ENCODE assay signal across 17 mouse cellular contexts in the genomic region with DNA sequence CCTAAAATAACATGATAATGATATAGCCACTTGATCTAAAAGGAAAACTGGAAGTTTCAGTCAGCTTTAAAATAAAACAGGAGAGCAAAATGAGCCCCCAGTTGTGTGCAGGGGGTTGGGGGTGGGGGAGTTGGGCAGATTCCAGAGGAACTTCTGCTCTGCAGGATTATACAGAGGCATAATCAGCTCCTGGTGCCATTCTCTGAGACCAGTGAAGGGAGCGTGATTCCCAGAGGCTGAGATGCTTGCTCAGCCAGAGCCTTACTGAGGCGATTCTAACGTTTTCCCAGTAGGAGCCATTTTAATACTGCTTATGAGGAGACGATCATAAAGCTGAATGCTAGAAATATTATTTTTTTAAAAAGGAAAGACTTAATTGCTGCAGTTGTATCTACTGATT.
DNase-seq lines count a peak whose midpoint lies in the region; ATAC-seq lines count a peak whose summit lies in the region.
"Had no signal": no experiment of that assay in that cellular context is flagged by ENCODE, and none has a peak within 500 bp of the region (broad histone marks: within the 10 kb centered on the region; RNA-seq: fewer than 3 reads in every experiment).

No protein-coding gene starts in this region.

- no peak overlapping the region for H3K4me2 ChIP-seq in hindbrain, embryonic 15.5 days
- H3K4me2 ChIP-seq in hindbrain, embryonic 13.5 days, result no peak overlapping the region
- H3K4me2 ChIP-seq in forebrain, embryonic 13.5 days, result no peak overlapping the region
- H3K4me2 ChIP-seq in midbrain, embryonic 16.5 days (ENCODE audit: low read length), result no peak overlapping the region
- H3K4me2 ChIP-seq: heart, embryonic 11.5 days; liver, embryonic 12.5 days; lung, embryonic 14.5 days had no signal

- H3K4me1 ChIP-seq in hindbrain, embryonic 15.5 days (replicated peaks), result peaks cover 3% of the 10 kb centered on the region; the same call in 1 of the 2 replicates
- 0 out of 2 replicates have a peak, but pooled peaks cover 3% of the 10 kb centered on the region for H3K4me1 ChIP-seq in hindbrain, embryonic 13.5 days (replicated peaks)
- peaks cover 11% of the 10 kb centered on the region; the same call in 1 of the 2 replicates for H3K4me1 ChIP-seq in forebrain, embryonic 13.5 days
- H3K4me1 ChIP-seq in midbrain, embryonic 16.5 days (ENCODE audit: control insufficient read depth, insufficient read depth, low read length), result no peaks in the 10 kb centered on the region
- H3K4me1 ChIP-seq: liver, embryonic 12.5 days had no signal

- peak; percentile 51; the same call in 1 of the 2 replicates for ATAC-seq in hindbrain, embryonic 15.5 days (ENCODE audit: low FRiP score, low read depth)
- ATAC-seq in hindbrain, embryonic 13.5 days (ENCODE audit: low FRiP score), result no peak
- peak; percentile 88 for ATAC-seq in forebrain, embryonic 13.5 days
- peak; percentile 45; the same call in 1 of the 2 replicates for ATAC-seq in midbrain, embryonic 16.5 days
- ATAC-seq: liver, embryonic 12.5 days had no signal

- H3K4me3 ChIP-seq in hindbrain, embryonic 15.5 days, result no peak overlapping the region
- no peak overlapping the region for H3K4me3 ChIP-seq in hindbrain, embryonic 13.5 days
- no peak overlapping the region for H3K4me3 ChIP-seq in forebrain, embryonic 13.5 days
- no peak overlapping the region for H3K4me3 ChIP-seq in midbrain, embryonic 16.5 days (ENCODE audit: low read depth, low read length)
- H3K4me3 ChIP-seq: liver, embryonic 12.5 days had no signal

- no peak overlapping the region for H3K27ac ChIP-seq in hindbrain, embryonic 15.5 days (replicated peaks)
- no peak overlapping the region for H3K27ac ChIP-seq in hindbrain, embryonic 13.5 days
- no peak overlapping the region for H3K27ac ChIP-seq in forebrain, embryonic 13.5 days
- H3K27ac ChIP-seq in midbrain, embryonic 16.5 days (ENCODE audit: low read length), result no peak overlapping the region
- H3K27ac ChIP-seq: liver, embryonic 12.5 days had no signal

- no peaks in the 10 kb centered on the region for H3K9me3 ChIP-seq in hindbrain, embryonic 15.5 days
- no peaks in the 10 kb centered on the region for H3K9me3 ChIP-seq in hindbrain, embryonic 13.5 days
- no peaks in the 10 kb centered on the region for H3K9me3 ChIP-seq in forebrain, embryonic 13.5 days (replicated peaks)
- H3K9me3 ChIP-seq in midbrain, embryonic 16.5 days (replicated peaks; ENCODE audit: control insufficient read depth, low read length, poor library complexity, severe bottlenecking), result no peaks in the 10 kb centered on the region
- H3K9me3 ChIP-seq: liver, embryonic 12.5 days had no signal

- peak; percentile 41 for DNase-seq in embryo, embryonic 10.5 days (ENCODE audit: low spot score)
- no peak for DNase-seq in thymus, postnatal 14 days
- DNase-seq in thymus, postnatal 10 days (ENCODE audit: low spot score in 2 of 2), result no peak
- no peak for DNase-seq in frontal cortex, postnatal 36 days (ENCODE audit: low spot score in 2 of 2)
- DNase-seq: cerebellum, adult 11-12 months; kidney, adult 18-20 months; kidney, postnatal 25 days; lung, embryonic 14.5 days; lung, postnatal 4 days; thymus, postnatal 4 days had no signal

- 19% methylated on average over 4 of the region's 4 CpGs for WGBS in hindbrain, embryonic 15.5 days
- 36% methylated on average over 4 of the region's 4 CpGs for WGBS in hindbrain, embryonic 13.5 days
- WGBS in forebrain, embryonic 13.5 days, result 8% methylated on average over 4 of the region's 4 CpGs
- WGBS in midbrain, embryonic 16.5 days, result 6% methylated on average over 4 of the region's 4 CpGs

- H3K36me3 ChIP-seq in hindbrain, embryonic 15.5 days, result no peaks in the 10 kb centered on the region
- no peaks in the 10 kb centered on the region for H3K36me3 ChIP-seq in hindbrain, embryonic 13.5 days
- no peaks in the 10 kb centered on the region for H3K36me3 ChIP-seq in forebrain, embryonic 13.5 days (ENCODE audit: poor library complexity, severe bottlenecking)
- no peaks in the 10 kb centered on the region for H3K36me3 ChIP-seq in midbrain, embryonic 16.5 days (ENCODE audit: control insufficient read depth, insufficient read depth, low read length)
- H3K36me3 ChIP-seq: liver, embryonic 12.5 days had no signal

- no peaks in the 10 kb centered on the region for H3K27me3 ChIP-seq in hindbrain, embryonic 15.5 days
- no peaks in the 10 kb centered on the region for H3K27me3 ChIP-seq in hindbrain, embryonic 13.5 days
- H3K27me3 ChIP-seq in forebrain, embryonic 13.5 days, result no peaks in the 10 kb centered on the region
- H3K27me3 ChIP-seq in midbrain, embryonic 16.5 days (ENCODE audit: control insufficient read depth, insufficient read depth, low read depth, low read length), result no peaks in the 10 kb centered on the region
- H3K27me3 ChIP-seq: CH12.LX; liver, embryonic 12.5 days had no signal

- H3K9ac ChIP-seq in hindbrain, embryonic 15.5 days, result no peak overlapping the region
- no peak overlapping the region for H3K9ac ChIP-seq in hindbrain, embryonic 13.5 days
- H3K9ac ChIP-seq in forebrain, embryonic 13.5 days, result no peak overlapping the region
- H3K9ac ChIP-seq in midbrain, embryonic 16.5 days (ENCODE audit: low read depth, low read length), result no peak overlapping the region
- H3K9ac ChIP-seq: liver, embryonic 12.5 days; lung, embryonic 14.5 days had no signal
